Comparison of ENCODE assay signal across 9 mouse cellular contexts in genomic region chr17:84837780-84838179, GRCm38 (mm10). TPM values are rescaled to one million over a fixed set of nuclear protein-coding genes. Genes with fewer than 3 reads are reported as not detected.
DNase-seq lines count a peak whose midpoint lies in the region; ATAC-seq and TF ChIP-seq lines count a peak whose summit lies in the region.
"Had no signal": no experiment of that assay in that cellular context is flagged by ENCODE, and none has a peak within 500 bp of the region (broad histone marks: within the 10 kb centered on the region; RNA-seq: fewer than 3 reads in every experiment).

No protein-coding gene starts in this region.

- peak; percentile 89 for TF ChIP-seq CTCF in lung, adult 2 months (IDR thresholded peaks at IDR 0.05; ENCODE audit: insufficient read depth, low read length)

- H3K4me3 ChIP-seq in ES-E14 (ENCODE audit: insufficient read depth in 1 of 2, low read depth in 1 of 2, low read length in 2 of 2, poor library complexity in 1 of 2, severe bottlenecking in 1 of 2): no peak overlapping the region
- no peak overlapping the region for H3K4me3 ChIP-seq in forebrain, embryonic 11.5 days (ENCODE audit: low read depth, low read length)
- H3K4me3 ChIP-seq in lung, adult 2 months (replicated peaks; ENCODE audit: extremely low read depth, low read depth, low read length): no peak overlapping the region
- H3K4me3 ChIP-seq: liver, embryonic 15.5 days had no signal

- H3K27ac ChIP-seq in ES-E14 (ENCODE audit: insufficient read depth, low read depth, low read length, poor library complexity, severe bottlenecking): no peak overlapping the region
- no peak overlapping the region for H3K27ac ChIP-seq in forebrain, embryonic 11.5 days (ENCODE audit: low read depth, low read length)
- H3K27ac ChIP-seq: liver, embryonic 15.5 days had no signal

- no peaks in the 10 kb centered on the region for H3K9me3 ChIP-seq in ES-E14 (ENCODE audit: control insufficient read depth, insufficient read depth, low read depth, low read length)
- no peaks in the 10 kb centered on the region for H3K9me3 ChIP-seq in forebrain, embryonic 11.5 days (ENCODE audit: control insufficient read depth, low read length)
- H3K9me3 ChIP-seq: liver, embryonic 15.5 days had no signal

- H3K4me2 ChIP-seq in forebrain, embryonic 11.5 days (ENCODE audit: low read depth, low read length, severe bottlenecking): no peak overlapping the region
- H3K4me2 ChIP-seq: liver, embryonic 15.5 days had no signal

- intact Hi-C loops in heart, postnatal 36 days (cut with DNase I): loop anchor here (1.0 to 5.0 kb wide), 4 partner anchors 280 to 1225 kb away; no protein-coding TSS in a partner anchor

- ATAC-seq in forebrain, embryonic 11.5 days (replicated peaks; ENCODE audit: low FRiP score): 0 out of 2 replicates have a peak, but pooled peaks have one; percentile 30

- in situ Hi-C loops in ES-E14 (cut with MboI; ENCODE audit: low sequenced_read_pairs in 2 of 2, unreplicated experiment in 2 of 2): loop anchor here (25.0 kb wide), 1 partner anchor 800 kb away; no protein-coding TSS in a partner anchor

- H3K27me3 ChIP-seq in forebrain, embryonic 11.5 days (ENCODE audit: control insufficient read depth, insufficient read depth, low read length): no peaks in the 10 kb centered on the region
- H3K27me3 ChIP-seq: liver, embryonic 15.5 days had no signal

- no peaks in the 10 kb centered on the region for H3K4me1 ChIP-seq in ES-E14 (ENCODE audit: control insufficient read depth in 2 of 2, insufficient read depth in 2 of 2, low read length in 2 of 2, poor library complexity in 1 of 2)
- no peaks in the 10 kb centered on the region for H3K4me1 ChIP-seq in forebrain, embryonic 11.5 days (replicated peaks; ENCODE audit: control insufficient read depth, insufficient read depth, low read length)
- H3K4me1 ChIP-seq in lung, adult 2 months (ENCODE audit: control insufficient read depth, insufficient read depth, low read length): no peaks in the 10 kb centered on the region
- H3K4me1 ChIP-seq: liver, embryonic 15.5 days had no signal

- TF ChIP-seq POLR2A in lung, adult 2 months (IDR thresholded peaks at IDR 0.05; ENCODE audit: borderline replicate concordance, extremely low read depth, low read depth, low read length): no peak

- no peaks in the 10 kb centered on the region for H3K36me3 ChIP-seq in ES-E14 (ENCODE audit: control insufficient read depth, insufficient read depth, low read length, poor library complexity, severe bottlenecking)
- H3K36me3 ChIP-seq in forebrain, embryonic 11.5 days (ENCODE audit: control insufficient read depth, insufficient read depth, low read length): no peaks in the 10 kb centered on the region
- H3K36me3 ChIP-seq: liver, embryonic 15.5 days had no signal

- no peak overlapping the region for H3K9ac ChIP-seq in ES-E14 (ENCODE audit: insufficient read depth, low read depth, low read length, poor library complexity, severe bottlenecking)
- H3K9ac ChIP-seq in forebrain, embryonic 11.5 days (ENCODE audit: low read length): no peak overlapping the region
- H3K9ac ChIP-seq: liver, embryonic 15.5 days had no signal

- 3% methylated on average over 3 of the region's 3 CpGs for WGBS in forebrain, embryonic 11.5 days
- WGBS in lung, adult 2 months: 1% methylated on average over 3 of the region's 3 CpGs

- peak; percentile 60 for DNase-seq in ES-E14 (ENCODE audit: low read depth, low spot score)
- DNase-seq in c-Kit-positive CD71-negative TER-119-negative erythroid progenitor cells, embryonic 14.5 days (ENCODE audit: low read depth): peak; percentile 42
- peak; percentile 76 for DNase-seq in forebrain, embryonic 11.5 days (ENCODE audit: low spot score)
- DNase-seq in heart, postnatal 36 days: peak; percentile 65 to 74
- peak; percentile 45 to 87 for DNase-seq in layer of hippocampus, adult 18-20 months (ENCODE audit: low spot score in 2 of 2)
- peak; percentile 48 for DNase-seq in lung, adult 2 months
- peak; percentile 12 for DNase-seq in ovary, adult 18-20 months (ENCODE audit: low spot score)
- DNase-seq in thymus, postnatal 10 days (ENCODE audit: low spot score in 2 of 2): peak; percentile 24 to 59

TF ChIP-seq in ES-E14, 5 proteins besides CTCF, POLR2A, EP300 and RAD21:
- TF ChIP-seq MAFK (IDR thresholded peaks at IDR 0.05; ENCODE audit: insufficient read depth, low read depth, low read length): no peak
- TF ChIP-seq ZC3H11A (IDR thresholded peaks at IDR 0.05; ENCODE audit: borderline replicate concordance, low read depth, low read length): peak; percentile 88; the same call in 1 of the 2 replicates

RNA-seq across cellular contexts. Expression of gene Lrpprc, which starts 47.2 kb away (rescaled TPM):
- total RNA-seq in ES-E14 (2012; rRNA removed): 84.8 and 92.0 TPM in 2 replicates
- polyA plus RNA-seq in forebrain, embryonic 11.5 days (2014; fragmentation: Nextera tagmentation; extraction: Ambion mirVana): 54.3 and 55.9 TPM in 2 replicates
- 100 to 1,000 TPM; 143 to 150 TPM for total RNA-seq in heart, postnatal 36 days (2021)
- 10 to 100 TPM; 55.6 to 58.0 TPM for total RNA-seq in layer of hippocampus, adult 18-20 months (2021)
- polyA plus RNA-seq in lung, adult 2 months (2012; rRNA removed): 5.3 and 7.0 TPM in 2 replicates

Comparison
In these comparisons a context has a peak if more than half of its experiments do, and no peak if none do; other contexts are left out.
1. DNase-seq: peak in every context shown above with its lines; median percentile 76 in forebrain, embryonic 11.5 days; 70 in heart, postnatal 36 days; 66 in layer of hippocampus, adult 18-20 months; 60 in ES-E14; 48 in lung, adult 2 months; 42 in c-Kit-positive CD71-negative TER-119-negative erythroid progenitor cells, embryonic 14.5 days; 42 in thymus, postnatal 10 days; 12 in ovary, adult 18-20 months.